Mouse (Mus musculus): Measurements from ENCODE around the gene Plk5. TPM values are rescaled to one million over a fixed set of nuclear protein-coding genes. Genes with fewer than 3 reads are reported as not detected.
A peak's percentile ranks its signal among the peaks of the same experiment; 100 is the strongest.

Gene Plk5
- polyA plus RNA-seq, 2 experiments, result 0.48 to 1.9 TPM

DNA sequence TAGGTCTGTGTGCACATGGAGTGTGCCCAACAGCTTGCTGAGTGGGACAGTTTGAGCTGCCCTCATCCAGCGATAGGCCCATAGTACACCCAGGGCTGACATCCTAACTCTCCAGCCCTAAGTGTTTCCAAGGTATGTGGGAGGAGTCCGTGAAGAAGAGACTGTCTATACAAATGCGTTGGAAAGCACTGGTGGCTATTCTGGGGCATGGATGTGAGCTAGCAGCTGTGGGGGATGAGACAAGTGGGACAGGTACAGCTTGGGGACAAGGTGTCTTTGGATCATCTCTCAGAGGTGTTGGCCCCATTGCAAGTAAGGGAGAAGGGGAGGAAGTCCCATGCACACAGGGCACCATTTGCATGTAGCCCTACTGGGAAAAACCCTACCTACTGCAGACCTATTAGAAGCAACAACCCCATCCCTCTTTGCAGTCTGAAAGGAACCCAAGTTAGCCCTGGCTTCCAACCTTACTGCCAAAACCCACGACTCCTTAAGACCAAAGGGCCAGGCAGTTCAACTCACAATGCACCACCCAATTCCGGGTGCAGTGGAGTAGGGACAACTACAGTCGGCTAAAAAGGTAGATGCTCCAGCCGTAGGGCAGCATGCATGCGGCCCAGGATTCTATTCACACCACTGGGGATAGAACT is 41.4 kb downstream of the Plk5 start:
- DNase-seq (ENCODE audit: low spot score), result no peak
- WGBS, result 58% methylated on average over 8 of the region's 8 CpGs
- H3K36me3 ChIP-seq (ENCODE audit: control insufficient read depth, insufficient read depth, low read length), result peaks cover 66% of the 10 kb centered on the region
- peak overlapping the region; percentile 77 for H3K4me2 ChIP-seq (replicated peaks; ENCODE audit: low read depth, low read length, severe bottlenecking)
- no peak for ATAC-seq (ENCODE audit: low FRiP score, low read depth)
- H3K27ac ChIP-seq (replicated peaks; ENCODE audit: low read depth, low read length), result no peak overlapping the region
- H3K27me3 ChIP-seq (ENCODE audit: control insufficient read depth, insufficient read depth, low read length), result no peaks in the 10 kb centered on the region
- TF ChIP-seq POLR2A (IDR thresholded peaks at IDR 0.05; ENCODE audit: borderline replicate concordance, extremely low read depth, insufficient read depth, insufficient read length), result no peak
- H3K4me3 ChIP-seq (replicated peaks; ENCODE audit: low read length), result peak overlapping the region; percentile 83
- H3K9me3 ChIP-seq (ENCODE audit: control insufficient read depth, low read length), result no peaks in the 10 kb centered on the region
- H3K4me1 ChIP-seq (ENCODE audit: control insufficient read depth, insufficient read depth, low read length), result peaks cover 19% of the 10 kb centered on the region
- H3K9ac ChIP-seq (ENCODE audit: low read depth, low read length, severe bottlenecking), result peak overlapping the region; percentile 93

DNA sequence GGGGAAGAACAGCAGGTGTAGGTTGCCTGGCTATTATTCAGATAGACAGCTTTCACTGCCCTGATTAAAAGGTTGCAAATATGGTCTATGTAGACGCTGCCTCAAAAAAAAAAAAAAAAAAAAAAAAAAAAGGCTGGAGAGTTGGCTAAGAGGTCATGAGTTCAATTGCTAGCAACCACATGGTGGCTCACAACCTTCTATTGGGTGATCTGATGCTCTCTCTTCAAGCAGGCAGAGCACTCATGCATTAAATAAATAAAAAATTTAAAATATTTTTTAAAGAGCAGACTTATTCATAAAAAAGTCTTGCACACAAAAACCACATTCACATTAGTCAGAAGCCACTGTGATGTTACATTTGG is 41.9 kb downstream of the Plk5 start:
- Histone ChIP-seq H3K9me3 (ENCODE audit: control insufficient read depth, low read length) (no peaks in the 10 kb centered on the region), H3K4me2 (replicated peaks; ENCODE audit: low read depth, low read length, severe bottlenecking) (peak overlapping the region; percentile 77), H3K27me3 (ENCODE audit: control insufficient read depth, insufficient read depth, low read length) (no peaks in the 10 kb centered on the region), H3K36me3 (ENCODE audit: control insufficient read depth, insufficient read depth, low read length) (peaks cover 66% of the 10 kb centered on the region), H3K27ac (replicated peaks; ENCODE audit: low read depth, low read length) (peak overlapping the region; percentile 98), H3K4me3 (replicated peaks; ENCODE audit: low read length) (peak overlapping the region; percentile 83), H3K9ac (ENCODE audit: low read depth, low read length, severe bottlenecking) (peak overlapping the region; percentile 93), H3K4me1 (ENCODE audit: control insufficient read depth, insufficient read depth, low read length) (peaks cover 19% of the 10 kb centered on the region)
- DNase-seq (ENCODE audit: low spot score) (no peak), ATAC-seq (ENCODE audit: low FRiP score, low read depth) (no peak)
- 0% methylated on average over 1 of the region's 1 CpGs for WGBS
- no peak for TF ChIP-seq POLR2A (IDR thresholded peaks at IDR 0.05; ENCODE audit: borderline replicate concordance, extremely low read depth, insufficient read depth, insufficient read length)

DNA sequence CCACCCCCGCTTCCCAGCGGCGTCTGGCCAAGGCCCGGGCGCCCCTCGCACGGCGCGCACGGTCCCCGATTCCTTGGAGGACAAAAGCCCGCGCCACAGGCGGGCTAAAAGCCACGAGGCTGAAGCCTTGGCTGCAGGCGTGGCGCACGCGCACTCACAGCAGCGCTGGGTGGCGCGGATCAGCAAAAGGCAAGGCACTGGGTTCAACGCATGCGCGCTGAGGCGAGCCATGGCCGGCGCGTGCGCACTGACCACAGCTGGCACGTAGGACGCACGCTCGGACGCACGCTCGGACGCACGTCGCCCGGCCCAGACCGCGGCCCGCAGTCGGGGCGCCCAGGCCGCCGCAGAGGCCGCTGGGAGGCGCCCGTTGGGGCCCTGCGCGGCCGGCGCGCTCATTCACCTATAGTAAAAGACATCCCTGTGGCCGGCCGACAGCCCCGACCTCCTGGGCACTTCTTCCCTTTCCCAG is 42.5 kb downstream of the Plk5 start:
- Histone ChIP-seq H3K9me3 (ENCODE audit: control insufficient read depth, low read length) (no peaks in the 10 kb centered on the region), H3K4me1 (ENCODE audit: control insufficient read depth, insufficient read depth, low read length) (peaks cover 19% of the 10 kb centered on the region), H3K4me3 (replicated peaks; ENCODE audit: low read length) (peak overlapping the region; percentile 83), H3K27ac (replicated peaks; ENCODE audit: low read depth, low read length) (peak overlapping the region; percentile 98), H3K36me3 (ENCODE audit: control insufficient read depth, insufficient read depth, low read length) (peaks cover 66% of the 10 kb centered on the region), H3K27me3 (ENCODE audit: control insufficient read depth, insufficient read depth, low read length) (no peaks in the 10 kb centered on the region), H3K9ac (ENCODE audit: low read depth, low read length, severe bottlenecking) (peak overlapping the region; percentile 93), H3K4me2 (replicated peaks; ENCODE audit: low read depth, low read length, severe bottlenecking) (peak overlapping the region; percentile 77)
- peak; percentile 55; the same call in 1 of the 2 replicates for TF ChIP-seq POLR2A (IDR thresholded peaks at IDR 0.05; ENCODE audit: borderline replicate concordance, extremely low read depth, insufficient read depth, insufficient read length)
- DNase-seq (ENCODE audit: low spot score) (peak; percentile 98), ATAC-seq (ENCODE audit: low FRiP score, low read depth) (peak; percentile 75)
- whole genome bisulfite sequencing, result under 1% methylated on average over 46 of the region's 59 CpGs

DNA sequence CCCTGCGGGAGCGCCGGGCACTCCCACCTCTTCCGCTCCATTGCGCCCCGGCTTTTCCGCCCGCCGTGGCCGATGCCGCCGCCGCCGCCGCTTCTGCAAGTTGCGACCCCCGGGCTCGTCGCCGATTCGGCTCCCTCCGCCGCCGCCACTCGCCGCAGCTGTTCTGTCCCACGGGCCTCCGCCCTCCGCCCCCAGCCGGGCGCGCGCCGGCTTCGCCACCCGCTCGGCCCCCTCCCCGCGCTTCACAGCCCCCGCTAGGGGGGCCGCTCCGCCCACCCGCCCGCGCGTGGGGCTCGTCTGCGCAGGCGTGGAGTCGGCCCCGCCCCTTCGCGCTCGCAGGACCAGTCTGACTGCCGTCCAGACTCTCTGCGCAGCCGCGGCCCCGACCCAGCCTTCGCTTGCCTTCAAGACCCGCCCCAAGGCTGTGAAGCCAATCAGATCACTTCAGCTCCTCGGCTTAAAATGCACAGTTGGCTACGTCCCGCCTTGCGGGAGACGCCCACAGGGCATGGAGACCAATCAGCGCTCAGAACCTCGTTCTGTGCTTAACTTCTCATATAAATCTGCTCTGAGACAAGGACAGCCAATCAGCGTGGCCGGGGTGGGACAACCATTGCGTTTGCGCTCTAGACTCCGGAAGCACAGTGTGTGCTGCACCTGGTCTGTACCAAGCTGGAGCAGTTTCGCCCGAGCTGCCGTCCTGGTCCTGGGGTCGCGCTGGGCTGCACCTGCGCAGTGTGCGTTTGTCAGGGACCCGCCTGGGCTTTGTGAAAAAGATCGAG is 43.1 kb downstream of the Plk5 start, which contains the start of gene Mbd3:
TSS of gene Mbd3 (minus strand) at position 360 of the 782 bp plus-strand sequence.
- Histone ChIP-seq H3K9me3 (ENCODE audit: control insufficient read depth, low read length) (no peaks in the 10 kb centered on the region), H3K27me3 (ENCODE audit: control insufficient read depth, insufficient read depth, low read length) (no peaks in the 10 kb centered on the region), H3K36me3 (ENCODE audit: control insufficient read depth, insufficient read depth, low read length) (peaks cover 63% of the 10 kb centered on the region), H3K4me1 (ENCODE audit: control insufficient read depth, insufficient read depth, low read length) (peaks cover 19% of the 10 kb centered on the region), H3K9ac (ENCODE audit: low read depth, low read length, severe bottlenecking) (peak within 1 kb of the TSS; percentile 93), H3K4me3 (replicated peaks; ENCODE audit: low read length) (peak within 1 kb of the TSS; percentile 83), H3K27ac (replicated peaks; ENCODE audit: low read depth, low read length) (peak within 1 kb of the TSS; percentile 98), H3K4me2 (replicated peaks; ENCODE audit: low read depth, low read length, severe bottlenecking) (peak within 1 kb of the TSS; percentile 77)
- peak; percentile 84; the same call in 1 of the 2 replicates for TF ChIP-seq POLR2A (IDR thresholded peaks at IDR 0.05; ENCODE audit: borderline replicate concordance, extremely low read depth, insufficient read depth, insufficient read length)
- peak; percentile 95 for ATAC-seq (ENCODE audit: low FRiP score, low read depth)
- 1% methylated on average over 73 of the region's 82 CpGs for WGBS
- DNase-seq (ENCODE audit: low spot score), result peak; percentile 99

DNA sequence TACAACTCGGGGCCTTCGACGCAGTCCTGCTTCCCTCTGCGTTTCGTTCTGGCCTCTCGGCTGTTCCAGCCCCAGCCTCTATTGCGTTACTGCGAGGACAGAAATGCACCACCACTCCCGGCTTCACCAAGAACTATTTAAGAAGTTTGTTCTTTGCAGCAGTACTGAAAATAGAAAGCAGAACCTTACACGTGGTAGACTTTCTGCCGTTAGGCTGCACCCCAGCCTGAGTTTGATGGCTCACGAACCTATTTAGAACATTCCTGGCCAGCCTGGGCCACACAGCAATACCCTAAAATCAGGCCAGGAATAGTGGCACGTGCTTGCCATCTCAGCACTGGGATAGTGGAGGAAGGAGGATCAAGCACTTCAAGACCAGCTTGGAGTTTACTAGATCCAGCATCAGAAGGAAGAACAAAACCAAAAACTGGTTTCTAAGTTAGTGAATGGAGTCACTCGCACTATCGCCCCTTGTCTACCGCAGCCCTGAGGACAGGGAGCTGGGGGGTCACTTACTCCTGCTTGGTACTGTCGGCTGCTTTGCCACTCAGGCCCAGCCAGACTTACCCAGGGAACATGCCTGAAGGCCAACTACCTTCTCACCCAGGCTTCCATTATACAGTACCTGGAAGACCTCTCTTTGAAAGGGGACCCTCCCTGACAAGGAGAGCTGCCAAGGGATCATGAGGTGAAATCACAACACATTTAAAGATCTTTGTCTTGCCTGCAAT is 43.9 kb downstream of the Plk5 start:
- Histone ChIP-seq H3K36me3 (ENCODE audit: control insufficient read depth, insufficient read depth, low read length) (peaks cover 55% of the 10 kb centered on the region), H3K27me3 (ENCODE audit: control insufficient read depth, insufficient read depth, low read length) (no peaks in the 10 kb centered on the region), H3K4me2 (replicated peaks; ENCODE audit: low read depth, low read length, severe bottlenecking) (peak overlapping the region; percentile 53), H3K4me1 (ENCODE audit: control insufficient read depth, insufficient read depth, low read length) (peaks cover 19% of the 10 kb centered on the region), H3K4me3 (replicated peaks; ENCODE audit: low read length) (peak overlapping the region; percentile 83), H3K27ac (replicated peaks; ENCODE audit: low read depth, low read length) (peak overlapping the region; percentile 70), H3K9ac (ENCODE audit: low read depth, low read length, severe bottlenecking) (peak overlapping the region; percentile 40), H3K9me3 (ENCODE audit: control insufficient read depth, low read length) (no peaks in the 10 kb centered on the region)
- TF ChIP-seq POLR2A (IDR thresholded peaks at IDR 0.05; ENCODE audit: borderline replicate concordance, extremely low read depth, insufficient read depth, insufficient read length), result no peak
- WGBS, result 13% methylated on average over 17 of the region's 17 CpGs
- no peak for ATAC-seq (ENCODE audit: low FRiP score, low read depth)
- DNase-seq (ENCODE audit: low spot score), result no peak
